Mouse (Mus musculus) heart, embryonic 11.5 days (tissue): ENCODE measurements around the gene Vac14. TPM values are rescaled to one million over a fixed set of nuclear protein-coding genes. Genes with fewer than 3 reads are reported as not detected.

Source experiments
- ATAC-seq: fragments of 200-750 bp; cut with Nextera tagmentation; replicated peaks from 2 replicates; pipeline ENCODE4 v1.8.0; 2017; ENCODE audit warnings: moderate library complexity; ENCODE audit not compliant: insufficient number of reproducible peaks, low FRiP score, low TSS enrichment
- H3K27ac ChIP-seq: fragments of 300-500 bp; sonication (generic); 2 replicates; pipeline ENCODE4 v1.5.1; 2014; ENCODE audit warnings: mild to moderate bottlenecking, low read depth, low read length
- H3K27me3 ChIP-seq: fragments of 300-500 bp; sonication (generic); 2 replicates; pipeline ENCODE4 v1.6.1; 2014; ENCODE audit warnings: mild to moderate bottlenecking, low read length, mixed read lengths; ENCODE audit not compliant: control insufficient read depth, insufficient read depth
- H3K36me3 ChIP-seq: fragments of 300-500 bp; sonication (generic); 2 replicates; pipeline ENCODE4 v1.6.1; 2014; ENCODE audit warnings: mild to moderate bottlenecking, low read length, moderate library complexity, mixed read lengths; ENCODE audit not compliant: control insufficient read depth, insufficient read depth
- H3K4me1 ChIP-seq: fragments of 300-500 bp; sonication (generic); 2 replicates; pipeline ENCODE4 v1.6.1; 2014; ENCODE audit warnings: low read length; ENCODE audit not compliant: control insufficient read depth, insufficient read depth
- H3K4me2 ChIP-seq: fragments of 300-500 bp; sonication (generic); 2 replicates; pipeline ENCODE4 v1.6.1; 2014; ENCODE audit warnings: mild to moderate bottlenecking, moderate library complexity
- H3K4me3 ChIP-seq: fragments of 300-500 bp; sonication (generic); 2 replicates; pipeline ENCODE4 v1.5.1; 2014; ENCODE audit warnings: low read depth, low read length
- H3K9ac ChIP-seq: fragments of 300-500 bp; sonication (generic); 2 replicates; pipeline ENCODE4 v1.6.1; 2014; ENCODE audit warnings: mild to moderate bottlenecking, low read depth, low read length, moderate library complexity
- H3K9me3 ChIP-seq: fragments of 300-500 bp; sonication (generic); replicated peaks from 2 replicates; pipeline ENCODE4 v1.6.1; 2016; ENCODE audit warnings: low read length; ENCODE audit not compliant: control insufficient read depth
- WGBS: fragments of 180-500 bp; shearing (Covaris S2); extraction: QIAGEN DNeasy Blood & Tissue Kit; methylation state at CpG from one replicate; pipeline ENCODE4 v1.1.7; 2014; ENCODE audit not compliant: insufficient replicate concordance; 5-methylcytosine and 5-hydroxymethylcytosine counted together
- polyA plus RNA-seq: library from polyadenylated mRNA; unstranded; fragments of >200 nt; fragmentation: Nextera tagmentation; extraction: Ambion mirVana; gene quantifications from 2 replicates; pipeline ENCODE4 v1.2.1, GENCODE M21; 2014

Vac14 gene
- polyA plus RNA-seq, 1 experiment from 2014 or later: 22.7 TPM

GRCm38 (mm10) chr8:110761988-110762387 lies 143.6 kb downstream of the Vac14 start:
- Histone ChIP-seq H3K4me1 (no peaks in the 10 kb centered on the region), H3K9ac (no peak overlapping the region), H3K36me3 (no peaks in the 10 kb centered on the region), H3K4me2 (no peak overlapping the region), H3K27me3 (no peaks in the 10 kb centered on the region), H3K27ac (no peak overlapping the region), H3K4me3 (no peak overlapping the region), H3K9me3 (no peaks in the 10 kb centered on the region)
- no peak for ATAC-seq
- WGBS: 63% methylated on average over 6 of the region's 6 CpGs

GRCm38 (mm10) chr8:110764671-110765070 lies 146.3 kb downstream of the Vac14 start:
- no peak for ATAC-seq
- H3K27ac ChIP-seq: no peak overlapping the region
- 73% methylated on average over 3 of the region's 3 CpGs for whole genome bisulfite sequencing

GRCm38 (mm10) chr8:110767261-110767660 lies 148.9 kb downstream of the Vac14 start:
- WGBS: 79% methylated on average over 6 of the region's 6 CpGs

More at GRCm38 (mm10) chr8:110764671-110765070, 146.3 kb downstream of the Vac14 start:
- no peak overlapping the region for H3K9ac ChIP-seq
- no peaks in the 10 kb centered on the region for H3K4me1 ChIP-seq
- no peak overlapping the region for H3K4me3 ChIP-seq
- no peaks in the 10 kb centered on the region for H3K36me3 ChIP-seq
- H3K9me3 ChIP-seq: no peaks in the 10 kb centered on the region
- no peak overlapping the region for H3K4me2 ChIP-seq
- no peaks in the 10 kb centered on the region for H3K27me3 ChIP-seq

More at GRCm38 (mm10) chr8:110767261-110767660, 148.9 kb downstream of the Vac14 start:
- Histone ChIP-seq H3K27ac (no peak overlapping the region), H3K9ac (no peak overlapping the region), H3K4me2 (no peak overlapping the region), H3K9me3 (no peaks in the 10 kb centered on the region), H3K36me3 (no peaks in the 10 kb centered on the region), H3K4me3 (no peak overlapping the region), H3K4me1 (no peaks in the 10 kb centered on the region), H3K27me3 (no peaks in the 10 kb centered on the region)
- no peak for ATAC-seq

Other genes starting within 250 kb of the Vac14 start
- 9.2 and 9.5 TPM in 2 replicates for gene Mtss1l, start 102.9 kb downstream of the Vac14 start, polyA plus RNA-seq
- 0.36 TPM in 1 of 2 replicates, not detected in the other for gene Il34, start 187.3 kb downstream of the Vac14 start, polyA plus RNA-seq
- 62.8 and 64.2 TPM in 2 replicates for gene Cog4, start 228.0 kb downstream of the Vac14 start, polyA plus RNA-seq
- gene Sf3b3, start 228.2 kb downstream of the Vac14 start, polyA plus RNA-seq: 92.8 and 112 TPM in 2 replicates